Mouse (Mus musculus) CD4-positive, CD25-positive, alpha-beta regulatory T cell, adult 2 months (primary cell): Measurements from ENCODE around the gene Ptprm.

Experiments used
- DNase-seq: peaks from one replicate; pipeline ENCODE4 v3.0.0-alpha.2; 2012; ENCODE audit warnings: low read depth, low spot score

Ptprm gene

GRCm38 (mm10) chr17:66779026-66779425, 575.2 kb downstream of the Ptprm start:
- DNase-seq, result no peak

GRCm38 (mm10) chr17:66769365-66770363, 584.6 kb downstream of the Ptprm start:
- no peak for DNase-seq

GRCm38 (mm10) chr17:66768689-66769275, 585.5 kb downstream of the Ptprm start:
- no peak for DNase-seq

- DNase-seq, result no peak
Measured at GRCm38 (mm10) chr17:66766166-66766565, 588.1 kb downstream of the Ptprm start.

- no peak for DNase-seq
Measured at GRCm38 (mm10) chr17:66764435-66764834, 589.8 kb downstream of the Ptprm start.

- DNase-seq, result no peak
Measured at GRCm38 (mm10) chr17:66762716-66763115, 591.5 kb downstream of the Ptprm start.

GRCm38 (mm10) chr17:66761326-66762296, 592.6 kb downstream of the Ptprm start:
- no peak for DNase-seq

- no peak for DNase-seq
Measured at GRCm38 (mm10) chr17:66757025-66757511, 597.2 kb downstream of the Ptprm start.

- no peak for DNase-seq
Measured at GRCm38 (mm10) chr17:66756500-66756899, 597.8 kb downstream of the Ptprm start.

- DNase-seq, result no peak
Measured at GRCm38 (mm10) chr17:66755191-66755654, 599.0 kb downstream of the Ptprm start.

GRCm38 (mm10) chr17:66754208-66754865, 599.9 kb downstream of the Ptprm start:
- DNase-seq, result no peak

- no peak for DNase-seq
Measured at GRCm38 (mm10) chr17:66751746-66752145, 602.5 kb downstream of the Ptprm start.

- DNase-seq, result no peak
Measured at GRCm38 (mm10) chr17:66750481-66751206, 603.6 kb downstream of the Ptprm start.

GRCm38 (mm10) chr17:66749976-66750375, 604.3 kb downstream of the Ptprm start:
- no peak for DNase-seq

- DNase-seq, result no peak
Measured at GRCm38 (mm10) chr17:66746506-66746905, 607.8 kb downstream of the Ptprm start.

- DNase-seq, result no peak
Measured at GRCm38 (mm10) chr17:66743321-66743720, 610.9 kb downstream of the Ptprm start.

GRCm38 (mm10) chr17:66738779-66739345, 615.4 kb downstream of the Ptprm start:
- DNase-seq, result no peak

- no peak for DNase-seq
Measured at GRCm38 (mm10) chr17:66738331-66738730, 615.9 kb downstream of the Ptprm start.

GRCm38 (mm10) chr17:66736450-66736849, 617.8 kb downstream of the Ptprm start:
- no peak for DNase-seq

GRCm38 (mm10) chr17:66733541-66733940, 620.7 kb downstream of the Ptprm start:
- DNase-seq, result no peak
